Mouse (Mus musculus): ENCODE results near the gene Hist1h4m. TPM values are rescaled to one million over a fixed set of nuclear protein-coding genes. Genes with fewer than 3 reads are reported as not detected.

The Hist1h4m gene
- polyA plus RNA-seq, 1 experiment from 2014 or later = not detected

- DNase-seq (ENCODE audit: low spot score) = peak; percentile 72
- peak overlapping the region; percentile 56; the same call in 1 of the 2 replicates for H3K9ac ChIP-seq (ENCODE audit: low read length)
- no peaks in the 10 kb centered on the region for H3K4me1 ChIP-seq (replicated peaks; ENCODE audit: control insufficient read depth, insufficient read depth, low read length)
- H3K27ac ChIP-seq (ENCODE audit: low read depth, low read length) = no peak overlapping the region
- no peaks in the 10 kb centered on the region for H3K36me3 ChIP-seq (ENCODE audit: control insufficient read depth, insufficient read depth, low read length)
- peak overlapping the region; percentile 51 for H3K4me2 ChIP-seq (ENCODE audit: low read depth, low read length, severe bottlenecking)
- H3K27me3 ChIP-seq (ENCODE audit: control insufficient read depth, insufficient read depth, low read length) = no peaks in the 10 kb centered on the region
- H3K9me3 ChIP-seq (ENCODE audit: control insufficient read depth, low read length) = no peaks in the 10 kb centered on the region
- WGBS = under 1% methylated on average over 15 of the region's 15 CpGs
- peak; percentile 72 for ATAC-seq (replicated peaks; ENCODE audit: low FRiP score)
- peak overlapping the region; percentile 47 for H3K4me3 ChIP-seq (ENCODE audit: low read depth, low read length)
Observed at GRCm38 (mm10) chr13:21855698-21856162, 44.2 kb downstream of the Hist1h4m start.

GRCm38 (mm10) chr13:21861608-21862007, 50.1 kb downstream of the Hist1h4m start:
- 12% methylated on average over 5 of the region's 5 CpGs for WGBS
- Histone ChIP-seq H3K9me3 (ENCODE audit: control insufficient read depth, low read length) (no peaks in the 10 kb centered on the region), H3K36me3 (ENCODE audit: control insufficient read depth, insufficient read depth, low read length) (no peaks in the 10 kb centered on the region), H3K27me3 (ENCODE audit: control insufficient read depth, insufficient read depth, low read length) (no peaks in the 10 kb centered on the region), H3K4me1 (replicated peaks; ENCODE audit: control insufficient read depth, insufficient read depth, low read length) (no peaks in the 10 kb centered on the region), H3K4me3 (ENCODE audit: low read depth, low read length) (no peak overlapping the region), H3K27ac (ENCODE audit: low read depth, low read length) (no peak overlapping the region), H3K9ac (ENCODE audit: low read length) (no peak overlapping the region), H3K4me2 (ENCODE audit: low read depth, low read length, severe bottlenecking) (no peak overlapping the region)
- DNase-seq (ENCODE audit: low spot score) (peak; percentile 53), ATAC-seq (replicated peaks; ENCODE audit: low FRiP score) (0 out of 2 replicates have a peak, but pooled peaks have one; percentile 58)

Small RNA genes lying within 50 kb of the gene (microRNA-seq; reads per million reads assigned to microRNA genes)
- gene Gm19658 (ENCODE audit: insufficient number of aligned reads) (not detected), gene Gm44346 (ENCODE audit: insufficient number of aligned reads) (not detected), gene Gm44466 (ENCODE audit: insufficient number of aligned reads) (not detected)

Other genes starting within 250 kb of the Hist1h4m start
- not detected in 2 replicates for gene Olfr1364, start 230.0 kb upstream of the Hist1h4m start, polyA plus RNA-seq (2014; fragmentation: Nextera tagmentation; extraction: Ambion mirVana)
- gene Olfr1362, start 197.7 kb upstream of the Hist1h4m start, polyA plus RNA-seq (2014; fragmentation: Nextera tagmentation; extraction: Ambion mirVana) = not detected in 2 replicates
- gene Olfr11, start 169.2 kb upstream of the Hist1h4m start, polyA plus RNA-seq (2014; fragmentation: Nextera tagmentation; extraction: Ambion mirVana) = not detected in 2 replicates
- not detected in 2 replicates for gene Olfr1361, start 148.4 kb upstream of the Hist1h4m start, polyA plus RNA-seq (2014; fragmentation: Nextera tagmentation; extraction: Ambion mirVana)
- gene Olfr1360, start 134.3 kb upstream of the Hist1h4m start, polyA plus RNA-seq (2014; fragmentation: Nextera tagmentation; extraction: Ambion mirVana) = not detected in 2 replicates
- not detected in 2 replicates for gene Olfr1359, start 113.6 kb upstream of the Hist1h4m start, polyA plus RNA-seq (2014; fragmentation: Nextera tagmentation; extraction: Ambion mirVana)
- 2.3 and 5.4 TPM in 2 replicates for gene Hist1h2bl, start 95.6 kb upstream of the Hist1h4m start, polyA plus RNA-seq (2014; fragmentation: Nextera tagmentation; extraction: Ambion mirVana)
- 23.9 and 25.3 TPM in 2 replicates for gene Hist1h2ai, start 95.3 kb upstream of the Hist1h4m start, polyA plus RNA-seq (2014; fragmentation: Nextera tagmentation; extraction: Ambion mirVana)
- gene Hist1h3h, start 94.1 kb upstream of the Hist1h4m start, polyA plus RNA-seq (2014; fragmentation: Nextera tagmentation; extraction: Ambion mirVana) = 16.8 and 17.4 TPM in 2 replicates
- gene Hist1h2bm, start 89.7 kb upstream of the Hist1h4m start, polyA plus RNA-seq (2014; fragmentation: Nextera tagmentation; extraction: Ambion mirVana) = 5.0 and 5.7 TPM in 2 replicates
- gene Hist1h4j, start 76.7 kb upstream of the Hist1h4m start, polyA plus RNA-seq (2014; fragmentation: Nextera tagmentation; extraction: Ambion mirVana) = 1.2 and 1.6 TPM in 2 replicates
- gene Hist1h4k, start 61.2 kb upstream of the Hist1h4m start, polyA plus RNA-seq (2014; fragmentation: Nextera tagmentation; extraction: Ambion mirVana) = 4.4 TPM in 2 replicates
- gene Hist1h2ak, start 57.9 kb upstream of the Hist1h4m start, polyA plus RNA-seq (2014; fragmentation: Nextera tagmentation; extraction: Ambion mirVana) = 11.0 and 12.5 TPM in 2 replicates
- 1.9 and 2.5 TPM in 2 replicates for gene Hist1h2bn, start 57.6 kb upstream of the Hist1h4m start, polyA plus RNA-seq (2014; fragmentation: Nextera tagmentation; extraction: Ambion mirVana)
- 20.4 and 20.6 TPM in 2 replicates for gene Hist1h1b, start 31.1 kb upstream of the Hist1h4m start, polyA plus RNA-seq (2014; fragmentation: Nextera tagmentation; extraction: Ambion mirVana)
- 298 and 312 TPM in 2 replicates for gene Hist1h3i, start 28.4 kb upstream of the Hist1h4m start, polyA plus RNA-seq (2014; fragmentation: Nextera tagmentation; extraction: Ambion mirVana)
- gene Hist1h2an, start 24.5 kb upstream of the Hist1h4m start, polyA plus RNA-seq (2014; fragmentation: Nextera tagmentation; extraction: Ambion mirVana) = 5.0 and 5.9 TPM in 2 replicates
- 3.0 and 3.1 TPM in 2 replicates for gene Hist1h2bp, start 24.3 kb upstream of the Hist1h4m start, polyA plus RNA-seq (2014; fragmentation: Nextera tagmentation; extraction: Ambion mirVana)
- 23.8 and 25.3 TPM in 2 replicates for gene Hist1h2bq, start 1.5 kb upstream of the Hist1h4m start, polyA plus RNA-seq (2014; fragmentation: Nextera tagmentation; extraction: Ambion mirVana)
- not detected in 2 replicates for gene Hist1h2ao, start 1.3 kb upstream of the Hist1h4m start, polyA plus RNA-seq (2014; fragmentation: Nextera tagmentation; extraction: Ambion mirVana)
- gene Hist1h4n, start 20.4 kb downstream of the Hist1h4m start, polyA plus RNA-seq (2014; fragmentation: Nextera tagmentation; extraction: Ambion mirVana) = 14.3 and 14.6 TPM in 2 replicates
- 5,982 and 6,086 TPM in 2 replicates for gene Hist1h2ap, start 21.8 kb downstream of the Hist1h4m start, polyA plus RNA-seq (2014; fragmentation: Nextera tagmentation; extraction: Ambion mirVana)
- 22.4 and 27.2 TPM in 2 replicates for gene Hist1h2br, start 22.0 kb downstream of the Hist1h4m start, polyA plus RNA-seq (2014; fragmentation: Nextera tagmentation; extraction: Ambion mirVana)
- gene Zfp184, start 133.3 kb downstream of the Hist1h4m start, polyA plus RNA-seq (2014; fragmentation: Nextera tagmentation; extraction: Ambion mirVana) = 25.9 and 27.5 TPM in 2 replicates
- gene Pom121l2, start 169.4 kb downstream of the Hist1h4m start, polyA plus RNA-seq (2014; fragmentation: Nextera tagmentation; extraction: Ambion mirVana) = 0.12 TPM in 1 of 2 replicates, not detected in the other
- gene Prss16, start 198.0 kb downstream of the Hist1h4m start, polyA plus RNA-seq (2014; fragmentation: Nextera tagmentation; extraction: Ambion mirVana) = 0.37 TPM in 1 of 2 replicates, not detected in the other
- 5.6 TPM in 1 of 2 replicates, not detected in the other for gene Hist1h2ah, start 223.8 kb downstream of the Hist1h4m start, polyA plus RNA-seq (2014; fragmentation: Nextera tagmentation; extraction: Ambion mirVana)
- 5.4 and 11.9 TPM in 2 replicates for gene Hist1h2bk, start 224.1 kb downstream of the Hist1h4m start, polyA plus RNA-seq (2014; fragmentation: Nextera tagmentation; extraction: Ambion mirVana)
- gene Hist1h4i, start 229.6 kb downstream of the Hist1h4m start, polyA plus RNA-seq (2014; fragmentation: Nextera tagmentation; extraction: Ambion mirVana) = 52.1 and 59.1 TPM in 2 replicates
- 64.5 and 67.2 TPM in 2 replicates for gene Hist1h2ag, start 231.2 kb downstream of the Hist1h4m start, polyA plus RNA-seq (2014; fragmentation: Nextera tagmentation; extraction: Ambion mirVana)
- gene Hist1h2bj, start 231.5 kb downstream of the Hist1h4m start, polyA plus RNA-seq (2014; fragmentation: Nextera tagmentation; extraction: Ambion mirVana) = 9.6 and 11.7 TPM in 2 replicates